Mouse (Mus musculus) lung, postnatal 25 days (tissue): ENCODE data around the gene Get4.
A peak's percentile ranks its signal among the peaks of the same experiment; 100 is the strongest.

Experiments
- DNase-seq: peaks from one replicate; pipeline ENCODE4 v3.0.0; 2022; ENCODE audit warnings: low spot score

Get4 gene

DNA sequence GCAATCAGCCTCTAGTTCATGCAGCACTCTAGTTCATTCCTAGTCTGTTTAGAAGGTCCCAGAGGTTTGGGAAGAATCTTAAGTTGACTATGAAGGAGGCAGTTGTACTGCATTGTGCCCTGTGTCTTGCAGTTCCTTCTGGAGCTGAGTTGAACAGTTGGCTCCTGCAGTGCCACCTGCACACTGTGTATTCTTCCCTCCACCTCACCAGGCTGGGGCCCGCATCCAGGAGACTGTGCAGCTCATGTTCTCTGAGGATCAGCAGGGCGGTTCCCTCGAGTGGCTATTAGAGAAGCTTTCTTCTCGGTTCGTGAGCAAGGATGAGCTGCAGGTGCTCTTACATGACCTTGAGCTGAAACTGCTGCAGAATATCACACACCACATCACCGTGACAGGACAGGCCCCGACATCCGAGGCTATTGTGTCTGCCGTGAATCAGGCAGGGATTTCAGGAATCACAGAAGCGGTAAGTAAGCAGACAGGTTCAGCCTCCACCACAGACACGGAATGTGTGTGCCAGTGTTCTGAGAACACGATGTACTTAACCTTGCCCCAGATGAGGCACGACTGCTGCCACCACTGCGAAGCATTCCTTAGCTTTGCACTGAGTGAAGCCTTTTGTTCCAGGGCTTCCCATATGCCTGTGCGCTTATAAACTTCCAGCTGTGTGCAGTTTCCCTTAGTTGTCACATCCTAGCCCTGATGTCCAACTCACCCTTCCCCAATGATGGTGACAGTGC, 10.9 kb upstream of the Get4 start:
- no peak for DNase-seq

DNA sequence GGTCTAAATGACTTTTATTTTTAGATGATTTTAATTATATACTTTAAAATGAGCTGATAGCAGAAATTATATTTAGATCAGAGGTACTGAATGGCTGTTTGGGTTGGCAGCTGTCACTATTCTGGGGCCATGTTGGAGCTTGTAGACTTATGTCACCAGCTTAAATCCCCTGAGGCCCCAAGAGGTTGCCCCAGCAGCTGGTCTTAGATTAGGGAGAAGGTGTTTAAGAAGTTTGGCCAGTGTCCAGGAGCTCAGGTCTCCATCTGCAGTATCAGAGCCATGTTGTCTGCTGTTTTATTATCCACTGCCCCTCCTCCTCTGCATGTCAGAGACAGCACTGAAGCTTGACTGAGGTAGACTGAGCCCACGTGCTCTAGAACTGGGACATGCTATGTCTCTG, 8.7 kb upstream of the Get4 start:
- DNase-seq: no peak

DNA sequence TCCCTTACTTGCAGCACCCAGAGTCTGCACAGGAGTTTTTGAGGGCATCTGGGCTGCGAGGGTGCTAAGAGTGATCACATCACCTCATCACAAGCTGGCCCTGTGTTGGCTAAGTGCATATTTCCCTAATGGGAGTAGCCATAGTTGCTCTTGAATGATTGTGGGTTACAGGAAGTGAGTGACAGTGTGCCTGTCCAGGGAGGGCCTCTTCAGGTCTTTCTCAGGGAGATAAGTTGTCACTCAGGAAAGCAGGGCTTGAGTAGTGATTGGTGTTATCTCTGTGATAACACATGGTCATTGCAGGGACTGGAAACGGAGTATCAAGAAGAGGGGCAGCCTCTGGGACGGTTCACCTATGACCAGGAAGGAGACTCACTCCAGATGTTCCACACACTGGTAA, 4.4 kb upstream of the Get4 start:
- DNase-seq: no peak

DNA sequence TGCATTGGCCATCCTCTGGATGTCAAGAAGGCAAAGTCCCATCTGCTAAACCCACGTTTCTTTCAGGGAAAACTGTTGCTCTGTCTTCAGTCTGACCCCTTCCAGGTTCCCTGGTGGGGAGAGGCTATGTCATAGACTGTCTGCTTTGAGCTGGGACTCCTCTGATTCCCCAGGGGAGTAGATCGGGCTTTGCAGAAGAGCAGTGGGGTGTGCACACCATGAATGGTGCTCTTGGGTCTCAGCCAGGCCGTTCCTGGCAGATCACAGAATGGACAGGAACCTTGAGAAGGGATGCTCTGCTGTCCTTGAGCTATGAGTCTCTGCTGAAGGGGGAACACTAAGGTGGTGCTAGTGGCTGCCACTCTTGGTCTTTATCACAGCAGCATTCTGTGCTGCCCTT, 3.3 kb upstream of the Get4 start:
- no peak for DNase-seq

DNA sequence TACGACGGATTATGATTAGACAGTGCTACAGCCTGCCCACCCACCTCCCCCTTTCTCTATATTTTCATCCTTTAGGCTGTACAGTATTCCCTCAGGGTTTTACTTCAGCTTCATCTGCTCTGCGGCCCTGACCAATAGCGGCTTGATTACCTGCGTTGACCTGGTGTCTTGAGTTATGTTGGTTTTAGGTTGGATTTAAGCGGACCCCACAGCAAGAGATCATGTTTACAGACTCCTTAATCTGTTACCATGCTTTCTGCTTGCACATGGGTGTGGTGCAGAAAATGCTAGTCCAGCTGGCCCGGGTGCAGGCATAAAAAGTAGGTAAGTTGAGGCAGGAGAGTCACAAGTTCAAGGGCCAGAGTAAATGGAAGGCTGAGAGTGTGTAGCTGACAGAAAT, 845 bp upstream of the Get4 start:
- no peak for DNase-seq

DNA sequence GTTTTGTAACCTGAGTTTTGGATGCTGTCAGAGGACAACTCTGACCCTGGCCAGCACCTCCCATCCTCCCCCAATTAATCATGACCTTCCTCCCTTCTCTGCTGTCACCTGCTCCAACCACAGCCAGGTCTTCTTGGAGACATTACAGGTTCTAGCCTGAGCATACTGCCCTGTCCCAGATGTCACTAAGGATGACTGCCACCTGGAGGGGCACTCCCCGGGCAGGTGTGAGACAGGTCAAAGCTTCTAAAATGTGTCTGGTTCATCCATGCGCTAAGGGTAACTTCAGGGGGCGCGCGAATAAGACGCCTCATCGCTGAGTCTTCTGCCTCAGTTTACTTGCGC, 416 bp upstream of the Get4 start:
- DNase-seq: no peak

DNA sequence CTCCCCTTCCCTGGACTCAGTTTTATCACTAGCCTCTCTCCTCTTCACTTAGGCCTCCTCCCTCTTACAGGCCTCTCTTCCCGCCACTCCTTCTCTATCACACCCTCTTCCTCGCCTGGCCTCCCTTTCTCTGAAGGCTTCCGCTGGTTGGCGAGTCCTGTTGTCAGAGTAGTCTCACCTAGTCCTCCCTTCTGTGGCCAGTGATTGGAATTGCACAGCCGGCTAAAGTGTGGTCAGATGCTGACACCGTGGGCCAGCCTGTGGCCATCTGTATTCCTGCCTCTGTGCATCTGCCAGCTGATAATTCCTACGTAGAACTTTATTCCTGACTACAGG, 754 bp downstream of the Get4 start:
- DNase-seq: no peak

DNA sequence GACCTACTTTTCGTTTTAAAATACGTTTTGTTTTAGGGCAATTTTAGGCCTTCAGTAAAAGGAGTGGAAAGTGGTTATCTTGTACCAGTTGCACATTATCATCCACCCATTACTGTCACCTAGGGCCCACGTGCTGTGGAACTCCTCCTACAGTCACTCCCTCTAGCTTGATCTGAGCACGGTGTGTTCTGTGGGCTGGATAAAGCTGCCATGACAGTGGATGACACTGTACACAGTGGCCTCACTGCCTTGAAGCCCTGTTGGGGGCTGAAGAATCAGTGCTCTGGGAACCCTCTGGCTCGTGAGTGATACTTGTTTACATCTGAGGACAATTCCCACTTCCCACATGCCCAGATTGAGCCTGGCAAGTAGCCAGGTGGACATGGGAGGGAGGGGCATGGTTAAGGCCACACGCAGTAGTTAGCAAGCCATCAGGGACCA, 1.2 kb downstream of the Get4 start:
- peak; percentile 42 for DNase-seq

DNA sequence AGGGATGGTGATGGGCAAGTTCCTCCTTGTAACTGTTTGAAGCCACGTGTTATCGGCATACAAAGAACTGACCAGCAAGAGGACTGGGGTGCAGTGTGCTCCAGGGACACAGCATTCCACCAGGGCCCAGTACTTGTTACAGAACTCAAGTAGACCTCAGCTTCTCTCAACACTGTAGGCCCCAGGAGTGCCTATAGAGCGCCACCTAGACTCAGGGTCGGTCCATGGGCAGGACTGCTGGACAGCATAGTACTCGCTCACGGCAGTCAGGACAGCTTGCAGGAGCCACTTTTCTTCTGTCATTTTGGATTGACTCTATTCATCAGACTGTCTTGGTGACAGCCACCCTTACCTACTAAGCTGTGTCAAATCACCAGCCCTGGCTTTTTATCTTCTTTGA, 2.8 kb downstream of the Get4 start:
- DNase-seq: no peak

DNA sequence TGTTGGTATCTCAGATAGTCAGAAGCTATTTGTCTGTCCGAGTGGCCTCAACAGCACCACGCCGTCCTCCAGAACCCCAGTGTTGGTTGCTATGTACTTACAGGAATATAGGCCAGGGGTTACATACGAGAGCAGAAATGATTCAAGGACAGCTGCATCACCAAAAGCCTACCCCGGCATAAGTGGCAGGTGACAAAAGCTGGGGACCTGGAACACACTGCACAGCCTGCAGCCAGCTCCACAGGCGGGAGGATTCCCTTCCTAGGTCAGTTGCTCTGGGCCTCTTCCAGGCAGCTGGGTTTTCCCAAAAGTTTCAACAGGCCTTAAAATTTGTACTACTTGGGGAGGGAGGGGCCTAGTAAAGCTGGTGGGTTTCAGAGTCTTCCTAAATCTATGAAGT, 3.7 kb downstream of the Get4 start:
- DNase-seq: no peak

DNA sequence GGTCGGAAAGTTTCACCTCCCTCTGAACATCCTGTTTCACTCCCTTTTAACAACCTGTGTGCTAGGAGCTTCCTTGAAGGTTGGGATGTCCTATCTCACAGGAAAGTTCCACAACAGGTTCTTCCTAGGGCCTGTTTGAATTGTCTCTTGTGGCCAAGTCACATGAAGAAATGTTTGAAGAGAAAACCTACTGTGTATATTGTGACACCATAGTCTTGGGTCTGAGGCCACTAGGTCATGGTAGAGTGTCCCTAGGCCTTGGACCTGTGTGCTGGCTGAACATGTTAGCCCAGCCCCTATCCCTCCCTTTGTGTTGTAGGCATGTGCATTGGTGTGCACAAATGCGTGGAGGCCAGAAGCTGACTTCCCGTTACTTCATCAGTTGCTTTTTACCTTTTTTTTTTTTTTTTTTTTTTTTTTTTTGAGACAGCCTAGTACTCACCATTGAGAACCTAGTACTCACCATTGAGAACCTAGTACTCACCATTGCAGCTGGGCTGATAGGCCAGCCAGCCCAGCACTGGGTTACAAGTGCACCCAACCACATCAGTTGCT, 4.2 kb downstream of the Get4 start:
- DNase-seq: no peak

DNA sequence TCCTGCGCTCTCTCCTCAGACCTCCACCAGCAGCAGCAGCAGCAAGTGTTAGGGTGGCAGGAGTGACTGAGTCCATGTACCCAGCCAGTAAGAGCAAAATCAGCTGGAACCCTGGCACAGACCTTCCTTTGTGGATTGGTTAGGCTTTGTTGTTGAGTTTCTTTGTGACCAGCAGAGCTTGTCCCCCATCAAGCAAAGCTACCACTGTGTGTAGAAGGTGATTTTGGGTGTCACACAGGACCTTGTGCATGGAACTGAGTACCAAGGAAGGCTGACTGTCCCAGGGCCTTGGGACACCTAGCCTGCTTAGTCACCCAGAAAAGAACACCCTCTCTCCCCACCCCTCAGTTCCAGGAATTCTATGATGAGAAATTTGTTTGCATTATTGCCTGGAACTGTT, 5.1 kb downstream of the Get4 start:
- DNase-seq: no peak

DNA sequence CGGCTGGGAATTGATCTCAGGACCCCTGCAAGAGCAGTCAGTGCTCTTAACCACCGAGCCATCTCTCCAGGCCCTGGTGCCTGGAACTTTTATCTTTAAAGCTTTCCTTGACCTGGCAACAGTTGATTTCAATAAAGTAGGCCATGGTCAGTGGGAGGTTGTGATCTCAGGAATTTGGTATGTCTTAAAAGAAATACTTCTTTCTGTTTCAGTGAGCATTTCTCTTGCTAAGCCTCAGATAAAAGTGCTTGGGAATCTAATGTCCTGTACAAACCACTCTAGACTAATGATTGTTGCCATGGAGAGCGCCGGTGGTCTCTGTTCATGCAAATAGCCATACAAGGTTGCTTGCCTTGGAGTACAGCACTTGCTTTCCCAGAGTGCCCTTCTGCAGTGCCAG, 5.7 kb downstream of the Get4 start:
- DNase-seq: no peak

DNA sequence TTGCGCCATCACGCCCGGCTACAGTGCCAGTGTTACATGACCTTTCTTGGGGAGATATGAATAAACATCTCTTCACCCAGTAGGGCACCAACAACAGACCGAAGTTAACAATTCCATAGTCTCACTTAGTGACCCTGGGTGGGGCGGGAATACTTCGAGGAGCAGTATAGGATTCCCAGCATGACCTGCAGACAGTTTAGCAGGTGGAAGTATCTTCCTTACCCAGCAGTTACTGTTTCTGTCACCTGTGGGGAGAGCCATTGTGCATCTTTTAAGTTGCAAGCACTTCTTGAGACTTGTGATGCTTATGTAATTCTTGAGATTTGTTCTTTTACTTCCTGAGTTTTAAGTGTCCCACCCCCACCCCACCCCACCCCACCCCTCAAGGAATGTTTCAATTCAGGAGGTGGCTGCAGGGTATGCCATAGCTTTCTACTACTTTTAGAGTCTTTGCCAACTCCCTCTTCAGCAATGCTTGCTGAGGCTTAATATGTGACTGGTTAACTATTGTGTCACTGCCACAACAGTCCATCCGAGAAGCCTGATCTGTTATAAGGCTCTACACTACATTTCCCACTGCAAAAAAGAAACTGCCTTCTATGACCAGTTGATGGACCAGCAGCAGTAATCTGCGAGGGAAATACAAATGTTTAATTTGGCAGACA, 6.4 kb downstream of the Get4 start:
- peak; percentile 51 for DNase-seq

DNA sequence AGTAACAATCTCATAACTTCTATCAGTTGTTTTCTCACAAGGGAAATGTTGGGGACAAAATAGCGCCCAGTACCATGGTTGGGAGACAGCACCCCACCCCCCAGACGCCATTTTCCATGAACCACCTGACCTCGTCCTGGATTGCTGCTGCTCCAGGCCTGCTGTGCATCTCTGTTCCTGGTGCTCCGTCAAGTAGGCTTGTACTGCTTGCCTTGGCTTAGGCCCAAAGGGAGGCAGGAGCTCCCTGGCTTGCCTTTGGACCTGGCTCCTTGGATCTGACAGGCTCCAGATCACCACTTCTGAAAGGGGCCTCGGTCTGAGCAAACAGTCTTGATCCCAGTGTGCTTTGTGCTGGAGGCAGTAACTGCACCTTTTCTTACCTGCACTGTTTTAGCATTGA, 7.7 kb downstream of the Get4 start:
- DNase-seq: peak; percentile 65

DNA sequence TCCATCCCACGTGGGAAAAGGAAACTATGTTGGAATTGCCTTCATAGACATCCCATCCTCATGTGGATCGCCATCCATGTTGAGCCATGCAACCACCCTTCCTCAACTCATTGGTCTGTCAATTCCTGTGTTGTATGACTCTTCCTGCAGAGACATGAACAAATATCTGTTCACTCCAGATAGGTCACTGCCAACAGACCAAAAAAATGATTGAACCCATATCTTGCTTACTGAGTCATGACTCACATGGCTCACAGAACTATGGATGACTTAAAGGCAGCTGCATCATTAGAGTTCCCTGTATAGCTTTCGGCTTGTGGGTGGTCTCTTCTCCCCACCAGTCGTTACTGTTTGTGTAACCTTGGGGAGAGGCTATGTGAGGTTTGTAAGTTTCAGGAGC, 9.3 kb downstream of the Get4 start:
- DNase-seq: no peak

DNA sequence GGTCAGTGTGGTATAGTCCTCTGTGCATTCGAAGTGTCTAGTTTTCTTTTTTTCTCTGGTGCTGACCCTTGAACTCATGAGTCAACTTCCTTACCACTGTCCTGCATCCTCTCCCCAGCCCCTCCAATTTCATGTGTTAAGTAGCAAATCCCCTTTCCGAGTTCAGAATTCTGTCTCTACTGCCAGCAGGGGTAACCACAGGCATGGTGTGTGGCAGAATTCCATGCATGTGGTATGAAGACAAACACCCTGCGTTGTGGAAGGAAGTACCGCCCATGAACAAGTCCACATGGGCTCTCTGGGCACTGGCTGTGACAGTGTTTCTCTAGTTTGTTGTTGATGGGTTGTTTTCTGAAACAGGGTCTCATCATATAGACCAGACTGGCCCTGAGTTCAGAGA, 15.5 kb downstream of the Get4 start:
- no peak for DNase-seq

DNA sequence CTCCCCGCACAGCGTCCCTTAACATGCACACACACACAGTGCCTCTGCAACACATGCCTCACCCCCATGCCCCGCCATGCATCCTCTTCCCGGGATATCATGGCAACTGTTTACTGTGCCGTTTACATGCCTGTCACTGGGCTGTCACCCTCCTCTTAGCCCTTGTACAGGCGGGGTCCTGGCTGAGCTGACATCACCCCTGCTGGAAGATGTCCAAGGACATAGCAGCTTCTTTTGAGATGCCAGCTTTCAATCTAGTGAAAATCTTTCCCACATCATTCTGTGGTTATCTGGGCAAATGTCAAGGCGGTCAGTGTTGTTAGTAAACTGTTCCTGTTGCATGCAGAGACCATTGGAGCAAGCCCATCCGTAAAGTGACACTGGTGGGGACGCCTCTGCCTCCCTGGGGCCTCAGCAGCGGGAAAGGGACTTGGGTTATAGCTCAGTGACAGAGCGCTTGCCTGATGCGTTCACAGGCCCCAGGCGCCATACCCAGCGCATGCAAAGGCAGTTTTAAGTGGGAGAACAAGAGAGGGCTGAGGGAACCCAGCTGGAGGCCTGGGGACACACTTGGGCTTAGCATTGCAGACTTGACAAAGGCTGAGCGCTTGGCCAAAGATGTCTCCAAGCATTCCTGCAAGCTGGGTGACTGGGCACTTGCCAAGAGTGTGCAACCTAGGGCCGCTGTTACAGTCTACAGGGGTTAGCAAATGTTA, 18.8 kb downstream of the Get4 start:
- DNase-seq: peak; percentile 48

DNA sequence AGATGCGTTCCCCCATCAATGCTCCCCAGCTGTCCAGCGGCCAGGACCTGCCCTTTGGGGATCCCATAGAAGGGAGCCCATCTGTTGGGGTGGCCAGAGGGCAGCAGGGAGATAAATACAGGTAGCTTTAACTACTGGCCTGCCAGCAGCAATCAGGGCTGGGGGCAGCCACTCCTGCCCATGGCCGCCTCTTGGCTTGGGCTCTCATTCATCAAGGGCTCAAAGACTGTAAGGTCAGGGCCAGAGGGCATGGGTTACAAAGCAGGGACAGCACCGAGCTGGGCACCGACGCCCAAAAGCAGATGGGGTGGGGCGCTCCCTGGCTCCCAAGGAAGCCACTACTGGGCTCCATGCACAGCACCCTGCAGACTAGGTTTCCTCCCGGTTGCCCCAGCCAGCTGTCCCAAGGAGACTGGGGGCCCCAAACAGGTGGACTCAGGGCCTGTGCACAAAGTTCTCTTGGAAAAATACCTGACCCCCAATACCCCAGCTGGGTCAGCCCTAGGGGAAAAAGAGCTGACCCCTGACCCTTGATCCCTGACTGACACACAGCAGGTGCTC, 19.9 kb downstream of the Get4 start:
- no peak for DNase-seq

DNA sequence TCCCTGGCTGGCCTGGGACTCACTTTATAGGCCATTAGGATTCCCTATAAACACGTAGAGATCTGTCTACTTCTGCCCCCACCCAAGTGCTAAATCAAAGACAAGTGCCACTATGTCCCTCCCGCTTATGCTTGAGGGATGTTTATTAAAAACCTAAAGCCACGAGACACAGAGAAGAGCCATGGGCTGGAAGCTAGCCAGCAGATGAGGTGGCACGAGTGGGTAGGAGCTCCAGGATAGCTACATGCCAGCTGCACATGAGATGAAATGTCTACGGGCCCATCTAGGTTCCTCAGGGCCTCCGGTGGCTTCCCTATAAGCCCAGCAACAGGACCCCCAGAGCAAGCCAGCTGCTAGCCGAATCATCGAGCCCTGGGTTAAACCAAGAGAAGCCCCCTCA, 25.2 kb downstream of the Get4 start:
- no peak for DNase-seq

DNA sequence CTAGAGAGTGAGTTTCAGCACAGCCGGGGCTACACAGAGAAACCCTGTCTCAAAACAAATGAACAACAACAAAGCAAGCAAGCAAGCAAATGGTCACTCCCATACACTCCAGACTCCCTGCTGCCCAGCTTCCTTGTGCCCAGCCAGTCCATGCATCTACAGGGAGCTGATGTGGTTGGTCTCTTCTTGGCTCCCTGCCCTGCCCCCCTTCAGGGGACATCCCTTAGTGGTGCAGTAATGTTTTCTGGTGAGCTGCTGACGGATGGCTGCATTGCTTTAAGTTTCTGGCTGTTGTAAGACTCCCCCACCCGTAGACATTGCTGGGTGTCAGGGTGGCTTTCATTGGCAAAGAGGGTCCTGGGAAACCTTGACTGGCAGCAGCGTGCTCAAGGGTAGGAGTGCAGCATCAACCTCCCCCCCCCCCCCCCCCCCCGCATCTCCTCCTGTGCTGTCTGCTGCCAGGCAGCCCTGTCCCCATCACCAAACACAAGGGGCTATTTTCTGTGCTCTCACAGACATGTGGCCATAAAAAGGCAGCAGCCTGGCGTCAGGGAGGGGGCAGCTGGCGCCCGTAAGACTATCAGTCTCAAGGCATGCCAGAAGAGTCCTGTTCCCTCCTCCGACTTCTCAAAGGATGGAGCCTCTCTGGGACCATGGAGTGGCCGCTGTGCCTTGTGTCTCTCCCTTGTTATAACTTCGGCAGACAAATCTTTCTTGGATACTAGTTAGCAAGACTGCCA, 29.4 kb downstream of the Get4 start:
- no peak for DNase-seq

DNA sequence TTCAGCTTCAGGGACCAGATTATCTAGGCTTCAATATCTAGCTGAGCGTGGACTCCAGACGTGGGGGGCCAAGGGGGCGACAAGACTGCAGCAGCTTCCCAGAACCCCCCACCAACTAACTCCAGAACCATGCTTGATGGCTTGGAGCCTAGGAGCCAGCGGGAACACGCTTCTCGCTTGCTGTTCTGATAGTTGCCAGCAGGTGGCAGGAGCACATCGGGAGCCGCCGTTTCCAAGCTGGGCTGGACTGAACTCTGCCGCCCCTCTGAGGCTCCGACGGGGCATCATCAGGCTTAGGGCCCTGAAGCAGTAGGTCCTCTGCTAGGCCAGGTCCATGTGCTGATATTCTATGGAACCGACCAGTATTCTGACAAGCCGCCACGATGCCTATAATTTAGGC, 30.1 kb downstream of the Get4 start:
- peak; percentile 86 for DNase-seq
